Mouse (Mus musculus): ENCODE data around the gene Lrrc61.

GRCm38 (mm10) chr6:48581257-48581656 lies 26.7 kb downstream of the Lrrc61 start:
- TF ChIP-seq CTCF (IDR thresholded peaks at IDR 0.05; ENCODE audit: extremely low read depth, insufficient read depth, insufficient read length, insufficient replicate concordance): no peak
- TF ChIP-seq POLR2A (IDR thresholded peaks at IDR 0.05; ENCODE audit: low read depth, low read length): no peak
